Mouse (Mus musculus) olfactory bulb, adult 2 months (tissue): Measurements from ENCODE around the gene Fsd2.

ENCODE experiments used
- CTCF ChIP-seq: fragments of 200-500 bp; IDR thresholded peaks from 2 replicates; pipeline ENCODE4 v1.5.1; 2012; ENCODE audit warnings: low read depth, mild to moderate bottlenecking, low read length, moderate library complexity; ENCODE audit not compliant: insufficient read depth
- POLR2A ChIP-seq: fragments of 200-500 bp; IDR thresholded peaks from 2 replicates; pipeline ENCODE4 v1.6.1; 2012; ENCODE audit warnings: mild to moderate bottlenecking, low read depth, low read length, moderate library complexity; ENCODE audit not compliant: insufficient read depth

DNA sequence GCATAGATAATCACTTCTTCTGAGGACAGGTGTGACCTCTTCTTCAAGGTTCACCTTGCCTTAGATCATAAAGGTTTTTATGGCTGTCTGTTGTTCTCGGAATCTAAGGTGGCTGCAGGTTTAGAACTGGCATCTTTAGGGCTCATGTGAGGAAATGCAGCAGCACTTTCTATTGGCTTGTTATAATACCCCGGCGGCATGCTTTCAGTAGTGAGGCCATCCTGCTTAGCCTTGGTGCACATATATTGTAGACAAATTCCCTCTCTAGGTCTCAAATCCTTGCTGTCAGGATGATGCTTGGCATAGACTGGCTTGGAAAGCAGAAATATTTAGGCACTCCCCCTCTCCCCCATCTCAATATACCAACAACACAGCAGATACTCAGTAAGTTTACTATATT lies 3.5 kb upstream of the Fsd2 start:
- TF ChIP-seq CTCF, result no peak
- no peak for TF ChIP-seq POLR2A
